Mouse (Mus musculus): ENCODE results near the gene Ldlrad3. TPM values are rescaled to one million over a fixed set of nuclear protein-coding genes. Genes with fewer than 3 reads are reported as not detected.

Ldlrad3 gene
- polyA plus RNA-seq, 1 experiment from 2014 or later: 30.0 TPM

- WGBS: 67% methylated on average over 7 of the region's 7 CpGs
- ATAC-seq (ENCODE audit: low read depth): no peak
- no peaks in the 10 kb centered on the region; the same call in 1 of the 2 replicates for H3K36me3 ChIP-seq (ENCODE audit: control insufficient read depth, insufficient read depth, low read length)
Measured at GRCm38 (mm10) chr2:101950716-101951520, 235.3 kb downstream of the Ldlrad3 start.

GRCm38 (mm10) chr2:101935006-101935405 lies 251.2 kb downstream of the Ldlrad3 start:
- Histone ChIP-seq H3K4me3 (ENCODE audit: low read depth, low read length) (no peak overlapping the region), H3K9ac (replicated peaks; ENCODE audit: low read depth, low read length) (no peak overlapping the region), H3K27me3 (ENCODE audit: control insufficient read depth, insufficient read depth, low read length) (no peaks in the 10 kb centered on the region), H3K27ac (ENCODE audit: low read depth, low read length) (no peak overlapping the region), H3K9me3 (ENCODE audit: control insufficient read depth, low read length) (no peaks in the 10 kb centered on the region), H3K36me3 (ENCODE audit: control insufficient read depth, insufficient read depth, low read length) (no peaks in the 10 kb centered on the region), H3K4me2 (ENCODE audit: low read depth, low read length) (no peak overlapping the region), H3K4me1 (ENCODE audit: control insufficient read depth, insufficient read depth, low read length) (no peaks in the 10 kb centered on the region)
- WGBS: 92% methylated on average over 1 of the region's 1 CpGs
- no peak for ATAC-seq (ENCODE audit: low read depth)

More at GRCm38 (mm10) chr2:101950716-101951520, 235.3 kb downstream of the Ldlrad3 start:
- Histone ChIP-seq H3K4me3 (ENCODE audit: low read depth, low read length) (no peak overlapping the region), H3K4me2 (ENCODE audit: low read depth, low read length) (no peak overlapping the region), H3K27me3 (ENCODE audit: control insufficient read depth, insufficient read depth, low read length) (no peaks in the 10 kb centered on the region), H3K9ac (replicated peaks; ENCODE audit: low read depth, low read length) (no peak overlapping the region), H3K9me3 (ENCODE audit: control insufficient read depth, low read length) (no peaks in the 10 kb centered on the region), H3K27ac (ENCODE audit: low read depth, low read length) (no peak overlapping the region; the same call in 1 of the 2 replicates), H3K4me1 (ENCODE audit: control insufficient read depth, insufficient read depth, low read length) (peaks cover 3% of the 10 kb centered on the region; the same call in 1 of the 2 replicates)

GRCm38 (mm10) chr2:101933301-101933700 lies 252.9 kb downstream of the Ldlrad3 start:
- no peaks in the 10 kb centered on the region for H3K36me3 ChIP-seq (ENCODE audit: control insufficient read depth, insufficient read depth, low read length)
- no peak overlapping the region for H3K4me3 ChIP-seq (ENCODE audit: low read depth, low read length)
- no peak overlapping the region for H3K9ac ChIP-seq (replicated peaks; ENCODE audit: low read depth, low read length)
- no peaks in the 10 kb centered on the region for H3K27me3 ChIP-seq (ENCODE audit: control insufficient read depth, insufficient read depth, low read length)
- no peak overlapping the region for H3K4me2 ChIP-seq (ENCODE audit: low read depth, low read length)
- no peaks in the 10 kb centered on the region for H3K9me3 ChIP-seq (ENCODE audit: control insufficient read depth, low read length)
- no peaks in the 10 kb centered on the region for H3K4me1 ChIP-seq (ENCODE audit: control insufficient read depth, insufficient read depth, low read length)
- H3K27ac ChIP-seq (ENCODE audit: low read depth, low read length): no peak overlapping the region
- no peak for ATAC-seq (ENCODE audit: low read depth)
- WGBS: 85% methylated on average over 3 of the region's 3 CpGs

GRCm38 (mm10) chr2:101932169-101932936 lies 253.8 kb downstream of the Ldlrad3 start:
- no peak overlapping the region for H3K9ac ChIP-seq (replicated peaks; ENCODE audit: low read depth, low read length)

GRCm38 (mm10) chr2:101925591-101926188 lies 260.5 kb downstream of the Ldlrad3 start:
- ATAC-seq (ENCODE audit: low read depth): no peak
- no peak overlapping the region for H3K9ac ChIP-seq (replicated peaks; ENCODE audit: low read depth, low read length)
- 46% methylated on average over 12 of the region's 12 CpGs for WGBS
- H3K4me1 ChIP-seq (ENCODE audit: control insufficient read depth, insufficient read depth, low read length): no peaks in the 10 kb centered on the region
- H3K4me2 ChIP-seq (ENCODE audit: low read depth, low read length): no peak overlapping the region
- no peaks in the 10 kb centered on the region for H3K36me3 ChIP-seq (ENCODE audit: control insufficient read depth, insufficient read depth, low read length)
- H3K27ac ChIP-seq (ENCODE audit: low read depth, low read length): no peak overlapping the region
- no peak overlapping the region for H3K4me3 ChIP-seq (ENCODE audit: low read depth, low read length)
- H3K9me3 ChIP-seq (ENCODE audit: control insufficient read depth, low read length): no peaks in the 10 kb centered on the region
- H3K27me3 ChIP-seq (ENCODE audit: control insufficient read depth, insufficient read depth, low read length): no peaks in the 10 kb centered on the region

More at GRCm38 (mm10) chr2:101932169-101932936, 253.8 kb downstream of the Ldlrad3 start:
- H3K36me3 ChIP-seq (ENCODE audit: control insufficient read depth, insufficient read depth, low read length): no peaks in the 10 kb centered on the region
- H3K9me3 ChIP-seq (ENCODE audit: control insufficient read depth, low read length): no peaks in the 10 kb centered on the region
- H3K4me1 ChIP-seq (ENCODE audit: control insufficient read depth, insufficient read depth, low read length): no peaks in the 10 kb centered on the region
- 47% methylated on average over 14 of the region's 14 CpGs for WGBS
- H3K4me2 ChIP-seq (ENCODE audit: low read depth, low read length): no peak overlapping the region
- H3K27me3 ChIP-seq (ENCODE audit: control insufficient read depth, insufficient read depth, low read length): no peaks in the 10 kb centered on the region
- ATAC-seq (ENCODE audit: low read depth): peak; percentile 79; the same call in 1 of the 2 replicates
- peak overlapping the region; percentile 70 for H3K27ac ChIP-seq (ENCODE audit: low read depth, low read length)
- H3K4me3 ChIP-seq (ENCODE audit: low read depth, low read length): no peak overlapping the region

GRCm38 (mm10) chr2:101925183-101925582 lies 261.0 kb downstream of the Ldlrad3 start:
- no peak overlapping the region for H3K27ac ChIP-seq (ENCODE audit: low read depth, low read length)
- no peaks in the 10 kb centered on the region for H3K36me3 ChIP-seq (ENCODE audit: control insufficient read depth, insufficient read depth, low read length)
- H3K4me2 ChIP-seq (ENCODE audit: low read depth, low read length): no peak overlapping the region
- ATAC-seq (ENCODE audit: low read depth): no peak
- 0 out of 2 replicates have a peak, but pooled peaks cover 2% of the 10 kb centered on the region for H3K4me1 ChIP-seq (ENCODE audit: control insufficient read depth, insufficient read depth, low read length)
- H3K9me3 ChIP-seq (ENCODE audit: control insufficient read depth, low read length): no peaks in the 10 kb centered on the region
- no peak overlapping the region for H3K4me3 ChIP-seq (ENCODE audit: low read depth, low read length)
- no peak overlapping the region for H3K9ac ChIP-seq (replicated peaks; ENCODE audit: low read depth, low read length)
- WGBS: 73% methylated on average over 3 of the region's 3 CpGs
- H3K27me3 ChIP-seq (ENCODE audit: control insufficient read depth, insufficient read depth, low read length): no peaks in the 10 kb centered on the region

GRCm38 (mm10) chr2:101923181-101923580 lies 263.0 kb downstream of the Ldlrad3 start:
- Histone ChIP-seq H3K9ac (replicated peaks; ENCODE audit: low read depth, low read length) (no peak overlapping the region), H3K4me3 (ENCODE audit: low read depth, low read length) (no peak overlapping the region)
- no peak for ATAC-seq (ENCODE audit: low read depth)

GRCm38 (mm10) chr2:101922302-101922701 lies 263.9 kb downstream of the Ldlrad3 start:
- ATAC-seq (ENCODE audit: low read depth): no peak
- Histone ChIP-seq H3K36me3 (ENCODE audit: control insufficient read depth, insufficient read depth, low read length) (no peaks in the 10 kb centered on the region), H3K4me1 (ENCODE audit: control insufficient read depth, insufficient read depth, low read length) (0 out of 2 replicates have a peak, but pooled peaks cover 6% of the 10 kb centered on the region), H3K9ac (replicated peaks; ENCODE audit: low read depth, low read length) (no peak overlapping the region), H3K4me3 (ENCODE audit: low read depth, low read length) (no peak overlapping the region), H3K9me3 (ENCODE audit: control insufficient read depth, low read length) (no peaks in the 10 kb centered on the region), H3K4me2 (ENCODE audit: low read depth, low read length) (no peak overlapping the region), H3K27ac (ENCODE audit: low read depth, low read length) (no peak overlapping the region), H3K27me3 (ENCODE audit: control insufficient read depth, insufficient read depth, low read length) (no peaks in the 10 kb centered on the region)
- 96% methylated on average over 4 of the region's 4 CpGs for WGBS

More at GRCm38 (mm10) chr2:101923181-101923580, 263.0 kb downstream of the Ldlrad3 start:
- WGBS: 86% methylated on average over 4 of the region's 4 CpGs
- H3K27me3 ChIP-seq (ENCODE audit: control insufficient read depth, insufficient read depth, low read length): no peaks in the 10 kb centered on the region
- 0 out of 2 replicates have a peak, but pooled peaks cover 6% of the 10 kb centered on the region for H3K4me1 ChIP-seq (ENCODE audit: control insufficient read depth, insufficient read depth, low read length)
- H3K4me2 ChIP-seq (ENCODE audit: low read depth, low read length): no peak overlapping the region
- H3K36me3 ChIP-seq (ENCODE audit: control insufficient read depth, insufficient read depth, low read length): no peaks in the 10 kb centered on the region
- H3K27ac ChIP-seq (ENCODE audit: low read depth, low read length): no peak overlapping the region
- no peaks in the 10 kb centered on the region for H3K9me3 ChIP-seq (ENCODE audit: control insufficient read depth, low read length)

All from neural tube, embryonic 14.5 days (tissue).